Mouse (Mus musculus) myocyte (in vitro differentiated cells): ENCODE results near the gene Cenpa. TPM values are rescaled to one million over a fixed set of nuclear protein-coding genes. Genes with fewer than 3 reads are reported as not detected.
"Not testable (repeated sequence)": the region's sequence is repeated elsewhere in the genome, so short reads cannot be mapped to it uniquely, and the experiment has no call there.

Experiments used
- H3K27me3 ChIP-seq: one replicate; pipeline ENCODE4 v1.6.1; 2011; ENCODE audit not compliant: control insufficient read depth, insufficient read depth, insufficient read length
- H3K36me3 ChIP-seq: one replicate; pipeline ENCODE4 v1.6.1; 2011; ENCODE audit not compliant: control insufficient read depth, insufficient read depth
- H3K4me2 ChIP-seq: one replicate; pipeline ENCODE4 v1.6.1; 2011; ENCODE audit warnings: low read depth, control low read depth
- H3K4me3 ChIP-seq: one replicate; pipeline ENCODE4 v1.5.1; 2011; ENCODE audit warnings: mild to moderate bottlenecking, control low read depth, moderate library complexity
- H3K79me2 ChIP-seq: one replicate; pipeline ENCODE4 v1.6.1; 2011; ENCODE audit not compliant: control insufficient read depth, insufficient read depth
- H3ac ChIP-seq: one replicate; pipeline ENCODE4 v1.6.1; 2011; ENCODE audit not compliant: control insufficient read depth, insufficient read length
- CEBPB ChIP-seq: IDR thresholded peaks from 2 replicates; pipeline ENCODE4 v1.6.1; 2011; ENCODE audit warnings: mild to moderate bottlenecking, moderate library complexity; ENCODE audit not compliant: poor library complexity, insufficient read depth, severe bottlenecking
- E2F4 ChIP-seq: IDR thresholded peaks from one replicate; pipeline ENCODE4 v1.6.1; 2011; ENCODE audit warnings: mild to moderate bottlenecking, control low read depth, moderate library complexity; ENCODE audit not compliant: insufficient read depth
- MAX ChIP-seq: IDR thresholded peaks from one replicate; pipeline ENCODE4 v1.6.1; 2011; ENCODE audit warnings: low read depth, mild to moderate bottlenecking, control low read depth
- MYOD1 ChIP-seq, 3 experiments: IDR thresholded peaks; one replicate each; pipeline ENCODE4 v1.6.1; 2011; ENCODE audit warnings: control low read depth in 2 of 3, low read depth in 2 of 3, mild to moderate bottlenecking in 2 of 3, moderate library complexity in 1 of 3; ENCODE audit not compliant: insufficient read length in 2 of 3, control insufficient read depth in 1 of 3
- MYOG ChIP-seq, 3 experiments: IDR thresholded peaks; one replicate each; pipeline ENCODE4 v1.6.1; 2011; ENCODE audit warnings: control low read depth in 2 of 3, low read depth in 2 of 3, mild to moderate bottlenecking in 2 of 3; ENCODE audit not compliant: insufficient read length in 2 of 3, control insufficient read depth in 1 of 3, insufficient read depth in 1 of 3
- POLR2A ChIP-seq: IDR thresholded peaks from one replicate; pipeline ENCODE4 v1.6.1; 2011; ENCODE audit warnings: low read depth, mild to moderate bottlenecking, control low read depth, moderate library complexity; ENCODE audit not compliant: insufficient read length
- POLR2AphosphoS2 ChIP-seq: IDR thresholded peaks from one replicate; pipeline ENCODE4 v1.6.1; 2011; ENCODE audit warnings: low read depth, control low read depth; ENCODE audit not compliant: insufficient read length
- REST ChIP-seq: IDR thresholded peaks from one replicate; pipeline ENCODE4 v1.6.1; 2011; ENCODE audit warnings: mild to moderate bottlenecking, control low read depth, moderate library complexity; ENCODE audit not compliant: insufficient read depth, insufficient read length
- SRF ChIP-seq: IDR thresholded peaks from one replicate; pipeline ENCODE4 v1.6.1; 2011; ENCODE audit warnings: low read depth; ENCODE audit not compliant: control insufficient read depth, insufficient read length
- TCF12 ChIP-seq: IDR thresholded peaks from one replicate; pipeline ENCODE4 v1.6.1; 2011; ENCODE audit warnings: mild to moderate bottlenecking, control low read depth; ENCODE audit not compliant: poor library complexity, insufficient read depth, severe bottlenecking
- TCF3 ChIP-seq: IDR thresholded peaks from one replicate; pipeline ENCODE4 v1.6.1; 2011; ENCODE audit warnings: low read depth, control low read depth; ENCODE audit not compliant: insufficient read length
- USF1 ChIP-seq: IDR thresholded peaks from one replicate; pipeline ENCODE4 v1.6.1; 2011; ENCODE audit warnings: low read depth, mild to moderate bottlenecking, control low read depth, moderate library complexity
- polyA plus RNA-seq: library from polyadenylated mRNA; unstranded; fragments of >200 nt; fragmentation: generic; extraction: Trizol; gene quantifications from one replicate; pipeline ENCODE4 v1.2.1, GENCODE M21; 2012; ENCODE audit warnings: missing spikeins

Gene Cenpa
- polyA plus RNA-seq, 1 experiment = 65.3 TPM

DNA sequence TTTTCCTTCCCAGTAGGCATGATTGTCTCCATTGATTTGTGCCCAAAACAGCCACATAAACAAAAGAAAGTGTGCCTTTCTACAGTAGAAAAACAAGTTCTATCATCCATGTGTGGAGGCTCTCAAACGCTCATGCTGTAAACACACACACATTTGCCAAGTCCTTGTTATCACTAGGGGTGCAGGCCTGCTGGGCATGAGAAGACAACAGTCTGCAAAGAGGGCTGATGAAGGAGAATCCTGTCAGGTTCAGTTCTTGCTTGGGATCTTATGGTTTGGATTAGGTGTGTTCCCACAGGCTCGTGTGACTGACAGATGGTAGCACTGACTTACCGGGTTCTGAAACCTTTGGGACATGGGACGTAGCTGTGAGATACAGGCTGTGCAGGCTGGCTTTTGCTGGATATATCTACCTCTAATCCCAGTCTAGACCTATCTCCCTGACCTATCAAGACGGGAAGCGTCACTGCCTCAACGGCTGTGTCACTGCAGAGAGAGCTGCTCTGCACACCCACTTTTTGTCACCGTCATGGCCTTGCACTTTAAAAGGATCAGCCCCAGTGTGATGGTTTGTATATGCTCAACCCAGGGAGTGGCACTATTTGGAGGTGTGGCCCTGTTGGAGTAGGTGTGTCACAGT, 33.9 kb downstream of the Cenpa start:
- no peak overlapping the region for H3K4me3 ChIP-seq
- no peaks in the 10 kb centered on the region for H3K79me2 ChIP-seq
- no peaks in the 10 kb centered on the region for H3K36me3 ChIP-seq
- H3K4me2 ChIP-seq = no peak overlapping the region
- TF ChIP-seq CEBPB = no peak
- peaks cover 50% of the 10 kb centered on the region for H3K27me3 ChIP-seq
- H3ac ChIP-seq = no peak overlapping the region

DNA sequence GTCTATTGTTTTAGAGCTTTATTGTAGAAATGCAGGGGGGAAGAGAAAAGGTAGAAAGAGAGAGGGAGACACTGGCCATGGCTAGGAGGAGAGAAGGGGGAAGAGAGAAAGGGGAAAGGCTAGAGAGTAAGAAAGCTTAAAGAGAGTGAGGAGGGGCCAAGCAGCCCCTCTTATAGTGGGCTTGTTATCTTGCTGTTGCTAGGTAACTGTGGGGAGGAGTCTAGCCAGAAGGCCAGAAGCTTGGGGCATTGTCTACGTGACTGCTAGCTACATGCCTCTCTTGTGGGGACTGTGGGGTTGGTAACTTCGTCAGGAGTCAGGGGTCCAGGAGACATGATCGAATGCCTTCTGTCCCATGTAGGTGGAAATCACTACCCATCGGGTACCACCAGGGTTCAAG, 34.8 kb downstream of the Cenpa start:
- not testable (repeated sequence) for H3K79me2 ChIP-seq, H3ac ChIP-seq, H3K4me2 ChIP-seq, H3K36me3 ChIP-seq, H3K4me3 ChIP-seq
- H3K27me3 ChIP-seq = peaks cover 48% of the 10 kb centered on the region

DNA sequence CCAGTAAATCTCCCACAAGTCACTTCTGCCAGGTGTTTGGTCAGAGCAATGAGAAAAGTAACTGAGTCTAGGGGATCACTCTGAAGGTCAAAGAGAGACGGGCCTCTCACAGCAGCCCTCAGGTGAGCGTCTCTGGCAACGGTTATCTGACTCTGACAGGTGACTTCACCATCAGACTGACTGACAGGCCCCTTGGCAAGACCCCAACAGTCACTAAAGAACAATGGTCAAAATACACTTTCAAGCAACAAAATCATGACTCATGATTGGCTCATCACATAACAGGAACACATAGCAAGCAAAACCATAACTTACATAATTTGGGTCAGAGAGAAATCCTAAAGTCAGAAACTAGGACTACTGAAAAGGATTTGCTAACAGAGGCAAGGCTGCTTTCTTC, 35.3 kb downstream of the Cenpa start:
- no peak overlapping the region for H3K4me3 ChIP-seq
- H3K79me2 ChIP-seq = no peaks in the 10 kb centered on the region
- no peaks in the 10 kb centered on the region for H3K36me3 ChIP-seq
- TF ChIP-seq CEBPB (no peak), MAX (no peak), TCF12 (no peak), POLR2AphosphoS2 (no peak), SRF (no peak), USF1 (no peak), REST (no peak), POLR2A (no peak), MYOD1 (IDR thresholded peaks at IDR 0.05; ENCODE audit: control insufficient read depth in 1 of 3, insufficient read length in 2 of 3, low read depth in 2 of 3) (no peak), MYOG (IDR thresholded peaks at IDR 0.05; ENCODE audit: control insufficient read depth in 1 of 3, insufficient read depth in 1 of 3, insufficient read length in 2 of 3, low read depth in 2 of 3) (no peak), E2F4 (no peak), TCF3 (no peak)
- no peak overlapping the region for H3K4me2 ChIP-seq
- H3ac ChIP-seq = no peak overlapping the region
- H3K27me3 ChIP-seq = peaks cover 46% of the 10 kb centered on the region

DNA sequence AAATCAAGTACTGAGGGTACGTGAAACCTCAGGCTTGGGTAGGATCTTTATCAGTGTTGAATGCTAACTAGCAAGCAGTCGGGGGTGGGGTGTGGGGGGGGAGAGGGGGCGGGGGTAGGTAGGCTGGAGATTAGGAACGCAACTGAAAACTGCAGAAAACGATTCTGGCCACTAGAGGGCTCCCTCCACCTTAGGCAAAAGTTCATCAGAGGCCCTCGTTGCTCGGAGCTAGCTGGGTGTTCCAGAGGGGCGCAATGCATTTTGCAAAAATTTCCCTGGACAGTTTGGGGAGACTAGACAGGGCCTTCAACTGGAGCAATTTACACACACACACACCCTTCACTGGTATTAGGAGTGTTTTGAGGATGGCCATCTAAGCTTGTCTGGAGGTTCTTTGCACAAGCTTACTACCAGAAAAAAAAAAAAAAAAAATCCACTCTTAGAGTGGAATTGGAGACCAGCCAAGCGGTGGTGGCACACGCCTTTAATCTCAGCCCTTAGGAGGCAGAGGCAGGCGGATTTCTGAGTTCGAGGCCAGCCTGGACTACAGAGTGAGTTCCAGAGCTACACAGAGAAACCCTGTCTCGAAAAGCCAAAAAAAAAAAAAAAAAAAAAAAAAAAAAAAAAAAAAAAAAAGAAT, 43.3 kb downstream of the Cenpa start:
- H3K27me3 ChIP-seq = peaks cover 56% of the 10 kb centered on the region
- H3K4me3 ChIP-seq = no peak overlapping the region
- H3K36me3 ChIP-seq = no peaks in the 10 kb centered on the region
- no peak overlapping the region for H3ac ChIP-seq
- H3K4me2 ChIP-seq = no peak overlapping the region
- H3K79me2 ChIP-seq = no peaks in the 10 kb centered on the region
- TF ChIP-seq SRF (no peak), TCF3 (no peak), E2F4 (no peak), CEBPB (no peak), POLR2AphosphoS2 (no peak), POLR2A (no peak), MAX (no peak), REST (no peak), MYOD1 (IDR thresholded peaks at IDR 0.05; ENCODE audit: control insufficient read depth in 1 of 3, insufficient read length in 2 of 3, low read depth in 2 of 3) (no peak), MYOG (IDR thresholded peaks at IDR 0.05; ENCODE audit: control insufficient read depth in 1 of 3, insufficient read depth in 1 of 3, insufficient read length in 2 of 3, low read depth in 2 of 3) (no peak), USF1 (no peak), TCF12 (no peak)

DNA sequence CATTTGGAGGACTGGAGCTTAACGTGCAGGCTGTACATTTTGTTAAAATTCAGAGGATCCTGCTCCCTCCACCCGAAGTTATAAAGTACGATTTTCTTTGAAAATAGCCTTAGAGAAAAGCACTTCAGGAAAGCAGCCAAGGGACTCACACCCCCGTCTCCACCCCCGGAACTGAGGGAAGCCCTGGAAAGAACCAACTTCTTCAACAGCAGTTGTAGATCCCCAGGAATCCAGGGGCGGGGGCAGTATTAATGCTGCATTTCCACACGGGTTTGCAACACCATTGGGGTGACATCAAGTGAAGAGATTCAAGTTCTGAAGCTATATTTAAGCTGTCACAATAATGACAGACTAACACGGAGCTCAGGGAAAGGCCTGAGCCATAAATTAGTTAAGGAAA, 43.9 kb downstream of the Cenpa start:
- TF ChIP-seq E2F4 (no peak), POLR2A (no peak), POLR2AphosphoS2 (no peak), REST (no peak), TCF12 (no peak), MYOD1 (IDR thresholded peaks at IDR 0.05; ENCODE audit: control insufficient read depth in 1 of 3, insufficient read length in 2 of 3, low read depth in 2 of 3) (no peak), TCF3 (no peak), SRF (no peak), USF1 (no peak), CEBPB (no peak), MYOG (IDR thresholded peaks at IDR 0.05; ENCODE audit: control insufficient read depth in 1 of 3, insufficient read depth in 1 of 3, insufficient read length in 2 of 3, low read depth in 2 of 3) (no peak), MAX (no peak)
- H3K27me3 ChIP-seq = peaks cover 53% of the 10 kb centered on the region
- H3K79me2 ChIP-seq = no peaks in the 10 kb centered on the region
- H3K4me3 ChIP-seq = no peak overlapping the region
- no peaks in the 10 kb centered on the region for H3K36me3 ChIP-seq
- H3K4me2 ChIP-seq = no peak overlapping the region
- H3ac ChIP-seq = no peak overlapping the region
